Mouse (Mus musculus) left cerebral cortex, adult 2 months (tissue): ENCODE results near the gene Krt27. TPM values are rescaled to one million over a fixed set of nuclear protein-coding genes. Genes with fewer than 3 reads are reported as not detected.

ENCODE experiments used
- DNase-seq, 2 experiments: peaks; one replicate each; pipeline ENCODE4 v3.0.0; 2021 to 2022; ENCODE audit warnings: low spot score in 2 of 2, mixed read lengths in 1 of 2; ENCODE audit errors: extremely low spot score in 1 of 2
- H3K27ac ChIP-seq: fragments of 200-600 bp; 2 replicates; pipeline ENCODE4 v1.8.1; 2022
- H3K4me3 ChIP-seq: fragments of 200-600 bp; 2 replicates; pipeline ENCODE4 v1.8.1; 2022
- CTCF ChIP-seq: fragments of 200-600 bp; IDR thresholded peaks from 2 replicates; pipeline ENCODE4 v1.8.1; 2022; ENCODE audit warnings: antibody characterized with exemption, mild to moderate bottlenecking, moderate library complexity
- intact Hi-C: fragments of 180-260 bp; cut with DNase I; formaldehyde crosslinking; loops from one replicate; pipeline ENCODE4 v1.15.1; 2025
- long read RNA-seq, 2 experiments: library from polyadenylated mRNA; stranded (forward); transcript quantifications; one replicate each; pipeline ENCODE4 v2.0.0; 2021; ENCODE audit warnings: borderline mapping rate in 2 of 2
- total RNA-seq, 2 experiments: library from RNA; stranded (reverse); gene quantifications; 2 replicates each; pipeline ENCODE4 v1.2.3; 2021

Krt27 gene
- total RNA-seq = not detected
- long read RNA-seq, experiment 1 = 0 reads
- long read RNA-seq, experiment 2 = 0 reads

DNA sequence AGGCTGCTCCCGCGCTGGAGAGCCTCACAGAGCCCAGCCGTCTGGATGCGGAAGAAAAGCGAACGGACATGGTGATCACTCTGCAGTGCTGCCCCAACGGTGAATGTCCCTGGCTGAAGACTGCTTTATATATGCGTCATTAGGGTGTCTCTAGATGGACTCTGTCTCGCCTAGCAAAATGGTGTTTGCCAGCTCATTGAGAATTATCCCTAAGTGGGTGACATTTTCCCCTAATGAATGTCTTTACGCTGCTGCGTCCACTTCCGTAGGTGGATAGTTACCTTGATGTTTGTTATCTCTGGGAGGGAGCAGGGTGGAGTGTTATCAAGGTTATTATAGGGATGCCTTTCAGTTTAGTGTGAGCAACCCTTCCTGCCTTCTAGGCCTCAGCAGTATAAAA lies at the start of gene Krt27:
TSS of gene Krt27 (minus strand) at position 101 of the 400 bp plus-strand sequence.
- no peak for TF ChIP-seq CTCF
- no peak within 1 kb of the TSS for H3K27ac ChIP-seq
- H3K4me3 ChIP-seq = no peak within 1 kb of the TSS
- intact Hi-C loops = no loop called here
- no peak for DNase-seq

- no peak for DNase-seq
- Histone ChIP-seq H3K27ac (no peak overlapping the region), H3K4me3 (no peak overlapping the region)
- no peak for TF ChIP-seq CTCF
- intact Hi-C loops = no loop called here
These were observed 49.1 kb upstream of the Krt27 start for GRCm38 (mm10) chr11:99399956-99400549.

GRCm38 (mm10) chr11:99398832-99399231 lies 47.9 kb upstream of the Krt27 start:
- Histone ChIP-seq H3K4me3 (no peak overlapping the region), H3K27ac (no peak overlapping the region; the same call in 1 of the 2 replicates)
- no peak for TF ChIP-seq CTCF
- no peak for DNase-seq
- intact Hi-C loops = no loop called here

DNA sequence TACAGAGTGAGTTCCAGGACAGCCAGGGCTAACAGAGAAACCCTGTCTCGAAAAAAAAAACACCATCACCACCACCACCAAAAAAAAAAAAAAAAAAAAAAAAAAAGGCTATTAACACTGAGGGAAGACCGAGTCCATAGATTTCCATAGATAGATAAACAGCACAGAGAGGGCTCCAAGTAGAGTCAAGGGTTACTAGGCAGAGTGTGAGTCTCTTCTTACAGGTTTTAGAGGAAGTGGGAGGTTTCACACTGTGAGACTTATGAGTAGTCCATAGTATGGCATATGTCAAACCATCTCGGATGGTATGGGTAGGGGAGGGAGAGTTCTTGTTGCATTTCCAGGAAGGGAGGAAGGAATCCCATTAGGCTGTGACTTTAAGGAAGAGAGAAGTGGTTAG lies 47.2 kb upstream of the Krt27 start:
- DNase-seq = no peak
- Histone ChIP-seq H3K4me3 (no peak overlapping the region), H3K27ac (no peak overlapping the region)
- intact Hi-C loops = no loop called here
- TF ChIP-seq CTCF = no peak

DNA sequence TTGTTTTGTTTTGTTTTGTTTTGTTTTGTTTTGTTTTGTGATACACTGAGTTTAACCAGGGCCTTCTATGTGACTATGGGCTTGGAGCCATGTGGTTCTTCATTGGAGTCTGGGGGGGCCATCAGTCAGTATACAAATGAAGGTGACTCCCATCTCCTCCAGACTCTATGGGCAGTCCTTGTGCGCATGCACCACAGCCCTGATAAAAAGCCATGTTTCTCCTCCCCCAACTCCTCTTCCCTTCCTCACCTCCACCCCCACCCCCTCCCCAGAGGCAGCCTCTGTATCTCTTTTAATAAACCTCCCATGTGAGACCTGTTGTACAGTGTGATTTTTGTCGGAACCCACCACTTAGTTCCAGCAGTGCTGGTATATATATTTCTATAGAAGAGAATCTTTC lies 45.8 kb upstream of the Krt27 start:
- DNase-seq = no peak
- H3K27ac ChIP-seq = no peak overlapping the region
- H3K4me3 ChIP-seq = no peak overlapping the region

DNA sequence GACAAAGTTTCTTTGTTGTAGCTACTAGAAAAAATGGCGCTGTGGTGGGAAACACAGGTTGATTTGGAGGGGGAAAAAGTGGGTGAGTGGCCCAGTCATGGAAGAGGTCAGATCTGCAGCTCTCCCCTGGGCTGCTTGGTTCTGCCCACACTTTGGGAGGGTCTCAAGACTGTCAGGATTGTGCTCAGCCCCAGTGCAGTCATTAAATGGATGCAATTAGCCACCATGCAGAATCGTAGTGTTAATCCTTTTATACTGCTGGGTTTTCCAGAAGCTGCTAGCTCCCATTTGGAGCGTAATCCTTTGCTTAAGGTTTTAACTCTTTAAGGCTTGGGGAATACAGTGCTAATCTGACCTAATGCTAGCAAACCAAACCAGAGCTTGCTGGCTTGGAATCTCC lies 45.1 kb upstream of the Krt27 start:
- intact Hi-C loops = no loop called here
- DNase-seq = no peak
- TF ChIP-seq CTCF = no peak
- no peak overlapping the region for H3K27ac ChIP-seq
- no peak overlapping the region for H3K4me3 ChIP-seq

More for the DNA sequence above, 45.8 kb upstream of the Krt27 start:
- no peak for TF ChIP-seq CTCF
- intact Hi-C loops = no loop called here

- H3K27ac ChIP-seq = peak overlapping the region; percentile 9; the same call in 1 of the 2 replicates
- intact Hi-C loops = loop anchor here (2.0 kb wide), 1 partner anchor 24 kb away; no protein-coding TSS in a partner anchor
- DNase-seq = peak; percentile 19 to 21
- no peak overlapping the region for H3K4me3 ChIP-seq
- no peak for TF ChIP-seq CTCF
These were observed 41.6 kb upstream of the Krt27 start for GRCm38 (mm10) chr11:99392492-99392891.

DNA sequence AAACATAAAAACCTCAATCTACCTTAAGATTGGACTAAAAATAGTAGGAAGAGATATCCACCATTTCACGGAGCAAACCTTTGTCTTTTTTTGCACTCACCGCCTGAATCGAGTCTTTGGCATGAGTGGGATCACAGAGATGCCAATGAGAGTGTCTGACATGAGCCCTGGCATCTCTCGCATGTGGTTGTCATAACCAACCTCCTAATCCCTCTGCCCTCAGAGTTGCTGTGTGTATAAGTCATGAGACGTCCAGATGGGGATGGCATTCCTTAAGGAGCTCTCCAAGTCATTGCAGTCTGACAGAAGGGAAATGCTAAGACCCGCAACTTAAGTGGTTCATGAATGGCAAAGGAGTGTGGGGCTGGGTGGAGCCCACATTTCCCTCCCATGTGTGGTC lies 40.5 kb upstream of the Krt27 start:
- Histone ChIP-seq H3K4me3 (no peak overlapping the region), H3K27ac (no peak overlapping the region; the same call in 1 of the 2 replicates)
- intact Hi-C loops = no loop called here

GRCm38 (mm10) chr11:99390866-99391265 lies 40.0 kb upstream of the Krt27 start:
- H3K4me3 ChIP-seq = no peak overlapping the region
- TF ChIP-seq CTCF = no peak; the same call in 1 of the 2 replicates

More for the DNA sequence above, 40.5 kb upstream of the Krt27 start:
- TF ChIP-seq CTCF = no peak
- no peak for DNase-seq

DNA sequence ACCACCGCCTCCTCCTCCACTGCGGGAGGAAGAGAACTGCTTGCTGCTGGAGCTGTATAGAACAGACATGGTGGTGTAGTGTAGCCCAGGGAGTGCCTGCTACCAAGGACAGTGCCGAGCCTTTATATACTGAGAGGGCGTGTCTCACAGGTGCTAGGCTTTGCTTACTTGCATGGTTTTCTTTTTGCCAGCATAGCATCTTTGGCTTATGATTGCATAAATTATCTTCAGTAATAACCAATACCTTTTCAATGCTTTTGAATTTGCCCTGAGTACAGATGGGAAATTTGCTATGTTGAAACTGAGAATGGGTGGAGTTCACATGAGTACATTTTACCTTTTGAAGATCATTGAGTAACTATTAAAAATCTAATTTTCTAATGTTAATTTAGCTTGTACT lies 38.4 kb upstream of the Krt27 start, which contains the start of gene Krt10:
TSS of gene Krt10 (minus strand) at position 101 of the 400 bp plus-strand sequence.
- intact Hi-C loops = no loop called here
- H3K4me3 ChIP-seq = no peak within 1 kb of the TSS
- no peak for TF ChIP-seq CTCF
- H3K27ac ChIP-seq = no peak within 1 kb of the TSS
- no peak for DNase-seq

More at GRCm38 (mm10) chr11:99390866-99391265, 40.0 kb upstream of the Krt27 start:
- DNase-seq = no peak
- H3K27ac ChIP-seq = no peak overlapping the region; the same call in 1 of the 2 replicates
- intact Hi-C loops = no loop called here

- no peak for TF ChIP-seq CTCF
- intact Hi-C loops = no loop called here
- H3K4me3 ChIP-seq = no peak overlapping the region
- no peak overlapping the region for H3K27ac ChIP-seq
- no peak for DNase-seq
These were observed 37.8 kb upstream of the Krt27 start for GRCm38 (mm10) chr11:99388661-99389060.

GRCm38 (mm10) chr11:99385813-99386721 lies 35.2 kb upstream of the Krt27 start:
- Histone ChIP-seq H3K4me3 (peak overlapping the region; percentile 71), H3K27ac (peak overlapping the region; percentile 95)
- intact Hi-C loops = no loop called here
- peak; percentile 89 to 91 for DNase-seq
- TF ChIP-seq CTCF = no peak
